Mouse (Mus musculus) heart, adult 8-10 months (tissue): ENCODE measurements around the gene Prdm12. TPM values are rescaled to one million over a fixed set of nuclear protein-coding genes. Genes with fewer than 3 reads are reported as not detected.
"Not testable (repeated sequence)": the region's sequence is repeated elsewhere in the genome, so short reads cannot be mapped to it uniquely, and the experiment has no call there.

Source experiments
- DNase-seq: peaks from one replicate; pipeline ENCODE4 v3.0.0; 2022; ENCODE audit warnings: low spot score
- total RNA-seq, 4 experiments: library from RNA; stranded (reverse); gene quantifications; 2 replicates each; pipeline ENCODE4 v1.2.4; 2022

The Prdm12 gene
- total RNA-seq, 4 experiments from 2014 or later, result not detected

GRCm38 (mm10) chr2:31641929-31642328 is 2.1 kb downstream of the Prdm12 start:
- DNase-seq, result no peak

GRCm38 (mm10) chr2:31653971-31654853 is 14.4 kb downstream of the Prdm12 start:
- no peak for DNase-seq

GRCm38 (mm10) chr2:31654854-31655559 is 15.2 kb downstream of the Prdm12 start:
- no peak for DNase-seq

GRCm38 (mm10) chr2:31656374-31656773 is 16.5 kb downstream of the Prdm12 start:
- no peak for DNase-seq

GRCm38 (mm10) chr2:31662939-31663803 is 23.3 kb downstream of the Prdm12 start:
- no peak for DNase-seq

- no peak for DNase-seq
Measured at GRCm38 (mm10) chr2:31663804-31664180, 24.0 kb downstream of the Prdm12 start.

- DNase-seq, result no peak
Measured at GRCm38 (mm10) chr2:31667332-31667731, 27.5 kb downstream of the Prdm12 start.

GRCm38 (mm10) chr2:31670551-31671035 is 30.8 kb downstream of the Prdm12 start, which contains the start of gene Exosc2:
Exosc2 (plus strand) TSS chr2:31670715.
- DNase-seq, result peak; percentile 95

- DNase-seq, result no peak
Measured at GRCm38 (mm10) chr2:31678641-31679040, 38.8 kb downstream of the Prdm12 start.

- not testable (repeated sequence) for DNase-seq
Measured at GRCm38 (mm10) chr2:31681051-31681707, 41.3 kb downstream of the Prdm12 start.

GRCm38 (mm10) chr2:31681731-31682235 is 41.9 kb downstream of the Prdm12 start:
- no peak for DNase-seq

GRCm38 (mm10) chr2:31683666-31684065 is 43.8 kb downstream of the Prdm12 start:
- DNase-seq, result peak; percentile 41

- peak; percentile 96 for DNase-seq
Measured at GRCm38 (mm10) chr2:31688074-31688925, 48.5 kb downstream of the Prdm12 start, which contains the start of gene Abl1. Abl1 (plus strand) TSS chr2:31688376.

- peak; percentile 24 for DNase-seq
Measured at GRCm38 (mm10) chr2:31689045-31689444, 49.2 kb downstream of the Prdm12 start.

GRCm38 (mm10) chr2:31690063-31690462 is 50.2 kb downstream of the Prdm12 start:
- no peak for DNase-seq

- no peak for DNase-seq
Measured at GRCm38 (mm10) chr2:31698209-31698608, 58.4 kb downstream of the Prdm12 start.

- DNase-seq, result no peak
Measured at GRCm38 (mm10) chr2:31700545-31701446, 61.0 kb downstream of the Prdm12 start.

- no peak for DNase-seq
Measured at GRCm38 (mm10) chr2:31703226-31703625, 63.4 kb downstream of the Prdm12 start.
